Mouse (Mus musculus) neural tube, embryonic 12.5 days (tissue): ENCODE results near the gene Itga8. TPM values are rescaled to one million over a fixed set of nuclear protein-coding genes. Genes with fewer than 3 reads are reported as not detected.

Source experiments
- ATAC-seq: fragments of 200-750 bp; cut with Nextera tagmentation; 2 replicates; pipeline ENCODE4 v1.8.0; 2017; ENCODE audit warnings: low read depth, mild to moderate bottlenecking, moderate TSS enrichment, moderate library complexity; ENCODE audit not compliant: low FRiP score
- H3K27ac ChIP-seq: fragments of 300-500 bp; sonication (generic); 2 replicates; pipeline ENCODE4 v1.5.1; 2016
- H3K27me3 ChIP-seq: fragments of 300-500 bp; sonication (generic); replicated peaks from 2 replicates; pipeline ENCODE4 v1.6.1; 2016; ENCODE audit warnings: mild to moderate bottlenecking
- H3K36me3 ChIP-seq: fragments of 300-500 bp; sonication (generic); 2 replicates; pipeline ENCODE4 v1.6.1; 2016; ENCODE audit warnings: mild to moderate bottlenecking
- H3K4me1 ChIP-seq: fragments of 300-500 bp; sonication (generic); 2 replicates; pipeline ENCODE4 v1.6.1; 2016
- H3K4me2 ChIP-seq: fragments of 300-500 bp; sonication (generic); replicated peaks from 2 replicates; pipeline ENCODE4 v1.6.1; 2016; ENCODE audit warnings: mild to moderate bottlenecking
- H3K4me3 ChIP-seq: fragments of 300-500 bp; sonication (generic); 2 replicates; pipeline ENCODE4 v1.5.1; 2016
- H3K9ac ChIP-seq: fragments of 300-500 bp; sonication (generic); 2 replicates; pipeline ENCODE4 v1.6.1; 2016; ENCODE audit warnings: mild to moderate bottlenecking
- H3K9me3 ChIP-seq: fragments of 300-500 bp; sonication (generic); 2 replicates; pipeline ENCODE4 v1.6.1; 2016; ENCODE audit warnings: mild to moderate bottlenecking
- WGBS: fragments of 180-500 bp; shearing (Covaris S2); methylation state at CpG from one replicate; pipeline ENCODE4 v1.1.7; 2016; 5-methylcytosine and 5-hydroxymethylcytosine counted together
- polyA plus RNA-seq: library from polyadenylated mRNA; unstranded; fragments of >200 nt; fragmentation: Nextera tagmentation; extraction: Ambion mirVana; gene quantifications from 2 replicates; pipeline ENCODE4 v1.2.1, GENCODE M21; 2016

The Itga8 gene
- polyA plus RNA-seq, 1 experiment from 2014 or later = 4.1 TPM

DNA sequence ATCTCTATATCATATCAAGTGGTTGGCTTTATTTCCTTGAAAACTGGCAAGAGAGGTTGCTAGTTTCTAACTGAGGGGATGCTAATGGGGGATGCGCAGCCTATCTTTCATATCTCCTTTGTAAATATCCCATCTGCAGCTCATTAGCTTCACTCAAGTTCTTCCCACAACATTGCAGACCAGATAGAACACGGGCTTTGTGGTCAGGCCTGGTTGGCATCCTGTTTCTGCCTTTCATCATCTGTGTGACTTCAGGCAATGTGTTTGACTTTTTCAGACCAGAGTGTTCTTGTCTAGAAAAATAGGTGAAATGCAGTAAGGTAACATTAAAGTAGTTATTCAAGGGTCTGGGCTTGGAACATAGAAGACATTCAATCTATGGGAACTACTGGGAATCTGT, 121.1 kb downstream of the Itga8 start:
- Histone ChIP-seq H3K27me3 (no peaks in the 10 kb centered on the region), H3K4me1 (no peaks in the 10 kb centered on the region), H3K36me3 (no peaks in the 10 kb centered on the region), H3K27ac (no peak overlapping the region), H3K4me3 (no peak overlapping the region), H3K9ac (no peak overlapping the region), H3K4me2 (no peak overlapping the region), H3K9me3 (no peaks in the 10 kb centered on the region)
- WGBS = 87% methylated on average over 2 of the region's 2 CpGs
- no peak for ATAC-seq

DNA sequence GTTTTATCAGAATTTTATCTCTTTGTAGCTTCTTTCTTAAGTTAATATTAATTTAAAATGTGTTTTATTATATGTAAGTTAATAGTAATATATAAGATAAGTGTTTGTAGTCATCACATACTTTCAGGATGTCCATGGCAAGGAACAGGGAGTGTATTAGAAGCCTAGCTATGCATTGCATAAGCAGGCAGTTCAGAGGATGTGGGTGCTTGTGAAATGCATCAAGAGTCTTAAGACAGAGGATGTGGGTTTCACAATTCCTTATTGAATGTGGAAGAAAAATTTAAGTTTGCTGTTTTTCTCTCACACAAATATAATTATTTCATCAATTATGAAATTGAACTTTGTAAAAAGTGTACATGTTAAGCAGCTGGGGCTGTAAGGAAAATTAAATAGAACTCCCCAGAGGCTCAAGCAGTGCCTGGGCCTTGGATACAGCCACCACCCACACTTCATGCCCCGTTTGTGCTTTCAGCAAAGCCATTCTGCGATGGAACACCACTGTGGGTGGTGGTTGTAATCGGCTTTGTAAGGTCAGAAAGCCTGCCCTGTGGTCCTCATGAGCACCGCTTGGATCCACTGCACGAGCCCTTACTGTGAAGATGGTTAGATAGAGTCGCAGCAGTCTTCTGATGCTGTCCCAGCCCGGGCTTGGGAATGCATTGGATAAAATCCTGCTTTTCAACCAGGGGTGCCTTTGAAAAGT, 126.8 kb downstream of the Itga8 start:
- Histone ChIP-seq H3K4me1 (no peaks in the 10 kb centered on the region), H3K36me3 (no peaks in the 10 kb centered on the region), H3K4me2 (no peak overlapping the region), H3K4me3 (no peak overlapping the region), H3K27ac (no peak overlapping the region), H3K9me3 (no peaks in the 10 kb centered on the region), H3K9ac (no peak overlapping the region), H3K27me3 (no peaks in the 10 kb centered on the region)
- WGBS = 67% methylated on average over 7 of the region's 7 CpGs
- no peak for ATAC-seq

DNA sequence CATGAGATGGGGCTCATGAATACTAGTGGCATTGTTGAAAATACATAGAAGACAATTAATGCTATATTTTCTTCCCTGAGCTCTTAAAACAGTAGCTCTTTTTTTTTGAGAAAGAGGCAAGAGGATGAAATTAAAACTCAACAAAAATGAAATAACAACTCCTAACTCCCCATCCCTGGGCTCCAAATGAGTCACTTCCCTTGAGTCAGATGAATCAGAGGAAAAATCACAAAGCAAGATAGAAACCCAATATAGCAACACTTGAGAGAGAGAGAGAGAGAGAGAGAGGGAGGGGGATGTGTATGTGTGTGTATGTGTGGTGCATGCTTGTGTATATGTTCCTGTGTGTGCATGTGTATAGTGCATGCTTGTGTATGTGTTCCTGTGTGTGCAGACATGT, 131.5 kb downstream of the Itga8 start:
- H3K27ac ChIP-seq = no peak overlapping the region
- H3K9me3 ChIP-seq = no peaks in the 10 kb centered on the region
- H3K9ac ChIP-seq = no peak overlapping the region
- no peaks in the 10 kb centered on the region for H3K4me1 ChIP-seq
- no peak for ATAC-seq
- no peaks in the 10 kb centered on the region for H3K27me3 ChIP-seq
- no peaks in the 10 kb centered on the region for H3K36me3 ChIP-seq
- no peak overlapping the region for H3K4me2 ChIP-seq
- H3K4me3 ChIP-seq = no peak overlapping the region

DNA sequence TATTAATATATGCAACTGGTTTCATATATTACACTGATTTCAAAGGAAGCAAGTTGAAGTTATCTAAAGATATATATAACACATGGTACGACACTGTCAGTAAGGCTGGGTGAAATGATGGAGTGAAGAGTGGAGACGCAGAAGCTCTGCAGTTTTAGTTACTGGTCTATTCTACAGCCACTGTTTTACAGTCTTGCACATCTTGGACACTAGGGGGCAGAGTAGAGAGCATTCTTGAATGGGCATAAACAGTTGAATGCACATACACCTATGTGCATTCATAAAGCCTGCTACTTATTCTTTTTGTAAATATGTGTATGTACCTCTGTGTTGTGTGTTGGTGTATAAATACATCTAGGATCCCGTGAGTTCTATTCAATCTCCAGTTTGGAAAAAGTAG, 141.2 kb downstream of the Itga8 start:
- Histone ChIP-seq H3K9ac (no peak overlapping the region), H3K27ac (no peak overlapping the region), H3K36me3 (no peaks in the 10 kb centered on the region), H3K4me2 (no peak overlapping the region), H3K27me3 (no peaks in the 10 kb centered on the region), H3K9me3 (no peaks in the 10 kb centered on the region), H3K4me3 (no peak overlapping the region), H3K4me1 (peaks cover 2% of the 10 kb centered on the region; the same call in 1 of the 2 replicates)
- no peak for ATAC-seq
- 85% methylated on average over 3 of the region's 3 CpGs for WGBS

DNA sequence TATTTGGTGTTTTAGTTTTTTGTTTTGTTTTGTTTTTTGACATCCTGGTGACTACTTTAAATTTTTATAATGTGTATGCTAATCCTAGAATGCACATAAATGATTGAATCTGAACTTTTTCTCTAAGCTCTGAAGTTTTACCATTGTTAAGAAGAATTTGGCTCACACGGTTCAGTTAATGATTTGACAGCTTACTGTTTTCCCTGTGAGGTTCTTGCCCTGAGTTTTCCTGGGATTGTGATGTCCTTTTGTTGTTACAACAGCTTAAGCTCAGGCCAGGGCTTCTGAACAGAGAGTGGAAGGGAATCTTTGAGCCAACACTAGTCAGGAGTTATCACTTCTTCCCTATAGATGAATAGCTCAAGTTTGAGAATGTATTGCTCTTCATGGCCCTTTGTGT, 144.7 kb downstream of the Itga8 start:
- Histone ChIP-seq H3K27me3 (no peaks in the 10 kb centered on the region), H3K4me2 (no peak overlapping the region), H3K36me3 (no peaks in the 10 kb centered on the region), H3K27ac (no peak overlapping the region), H3K4me3 (no peak overlapping the region), H3K9ac (no peak overlapping the region), H3K9me3 (no peaks in the 10 kb centered on the region), H3K4me1 (peaks cover 2% of the 10 kb centered on the region; the same call in 1 of the 2 replicates)
- no peak for ATAC-seq
- WGBS = 49% methylated on average over 1 of the region's 1 CpGs

DNA sequence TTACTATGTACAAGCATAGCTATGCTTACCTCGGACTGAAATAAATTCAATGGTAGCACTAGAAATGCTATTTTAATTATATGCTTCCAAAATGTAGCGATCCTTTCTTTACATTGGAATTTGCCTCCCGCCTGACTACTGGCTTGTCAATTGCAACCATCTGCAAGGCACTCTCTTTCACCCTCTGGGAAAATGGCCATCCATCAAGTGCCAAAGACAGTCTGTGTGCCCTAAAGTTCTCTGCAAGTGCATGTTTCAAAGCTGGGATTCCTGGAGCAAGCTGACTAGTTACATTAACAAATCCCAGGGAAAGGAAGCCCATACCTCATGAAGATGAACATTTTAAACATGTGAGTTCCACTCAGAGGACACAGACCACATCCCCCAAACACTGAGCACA, 145.3 kb downstream of the Itga8 start:
- WGBS = 41% methylated on average over 3 of the region's 3 CpGs
- H3K4me1 ChIP-seq = peaks cover 2% of the 10 kb centered on the region; the same call in 1 of the 2 replicates
- no peak overlapping the region for H3K9ac ChIP-seq
- H3K4me3 ChIP-seq = no peak overlapping the region
- no peaks in the 10 kb centered on the region for H3K36me3 ChIP-seq
- H3K27me3 ChIP-seq = no peaks in the 10 kb centered on the region
- no peak for ATAC-seq
- H3K4me2 ChIP-seq = no peak overlapping the region
- no peaks in the 10 kb centered on the region for H3K9me3 ChIP-seq
- no peak overlapping the region for H3K27ac ChIP-seq

DNA sequence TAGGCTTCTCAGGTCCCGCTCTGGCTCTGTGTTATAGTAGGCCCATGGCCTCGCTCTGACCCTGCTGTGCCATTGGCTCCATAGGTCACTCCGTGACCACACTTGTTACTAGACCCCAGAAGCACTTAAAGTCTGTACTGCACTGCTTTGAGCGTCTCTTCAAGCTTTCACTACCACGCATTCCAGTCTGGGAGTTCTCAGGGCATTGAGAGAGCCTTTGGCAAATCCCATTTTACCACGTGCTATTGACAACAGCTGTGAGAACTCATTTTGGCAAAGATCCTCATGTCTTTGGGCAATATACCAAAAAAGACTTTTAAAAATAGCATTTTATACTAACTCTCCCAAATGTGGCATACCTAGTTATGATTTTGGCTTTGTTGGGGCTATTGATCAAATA, 147.0 kb downstream of the Itga8 start:
- H3K9ac ChIP-seq = no peak overlapping the region
- H3K4me3 ChIP-seq = no peak overlapping the region
- H3K27ac ChIP-seq = no peak overlapping the region
- H3K4me1 ChIP-seq = peaks cover 2% of the 10 kb centered on the region; the same call in 1 of the 2 replicates
- WGBS = 89% methylated on average over 6 of the region's 6 CpGs
- no peaks in the 10 kb centered on the region for H3K9me3 ChIP-seq
- H3K36me3 ChIP-seq = no peaks in the 10 kb centered on the region
- H3K27me3 ChIP-seq = no peaks in the 10 kb centered on the region
- no peak for ATAC-seq
- no peak overlapping the region for H3K4me2 ChIP-seq

DNA sequence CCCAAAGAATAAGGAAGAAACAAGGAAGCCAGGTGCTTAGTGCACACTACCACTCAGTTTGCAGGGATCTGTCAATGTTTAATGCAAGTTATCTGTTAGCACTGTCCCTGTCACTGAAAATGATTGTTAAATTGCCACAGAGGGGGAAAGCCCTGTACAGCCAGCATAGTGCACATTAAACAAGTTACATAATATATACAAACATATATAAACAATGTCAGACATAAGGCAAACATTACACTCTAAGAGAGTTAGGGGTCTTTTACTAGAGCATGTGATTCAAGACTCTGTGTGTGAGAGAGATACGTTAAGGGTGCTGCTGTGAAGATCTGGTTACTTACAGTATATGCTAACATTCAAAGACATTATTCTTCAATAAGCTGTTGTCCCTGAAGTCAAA, 148.2 kb downstream of the Itga8 start:
- WGBS = 89% methylated on average over 1 of the region's 1 CpGs
- Histone ChIP-seq H3K27me3 (no peaks in the 10 kb centered on the region), H3K4me2 (no peak overlapping the region), H3K4me1 (peaks cover 2% of the 10 kb centered on the region; the same call in 1 of the 2 replicates), H3K9me3 (no peaks in the 10 kb centered on the region), H3K36me3 (no peaks in the 10 kb centered on the region), H3K4me3 (no peak overlapping the region), H3K9ac (no peak overlapping the region), H3K27ac (no peak overlapping the region)
- no peak for ATAC-seq

DNA sequence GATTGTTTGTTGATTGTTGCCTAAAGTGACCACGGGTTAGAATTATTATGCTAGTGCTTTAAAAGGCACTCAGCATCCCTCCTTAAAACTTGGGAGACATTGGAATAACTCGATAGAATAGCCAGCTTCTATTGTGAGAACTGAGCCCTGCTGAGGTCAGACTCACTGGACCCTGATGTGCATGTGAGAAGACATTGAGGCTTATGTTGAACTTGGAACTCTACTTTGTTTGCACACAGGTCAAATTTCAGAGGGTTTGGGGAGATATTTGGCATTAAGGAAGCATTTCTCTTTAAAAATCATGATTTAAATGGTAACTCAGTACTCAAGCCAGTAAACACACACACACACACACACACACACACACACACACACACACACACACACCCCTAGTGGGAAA, 153.8 kb downstream of the Itga8 start:
- no peak for ATAC-seq
- no peaks in the 10 kb centered on the region for H3K9me3 ChIP-seq
- H3K36me3 ChIP-seq = no peaks in the 10 kb centered on the region
- H3K27me3 ChIP-seq = no peaks in the 10 kb centered on the region
- H3K9ac ChIP-seq = no peak overlapping the region
- H3K4me1 ChIP-seq = no peaks in the 10 kb centered on the region
- H3K4me3 ChIP-seq = no peak overlapping the region
- no peak overlapping the region for H3K4me2 ChIP-seq
- no peak overlapping the region for H3K27ac ChIP-seq
- 81% methylated on average over 2 of the region's 2 CpGs for WGBS

DNA sequence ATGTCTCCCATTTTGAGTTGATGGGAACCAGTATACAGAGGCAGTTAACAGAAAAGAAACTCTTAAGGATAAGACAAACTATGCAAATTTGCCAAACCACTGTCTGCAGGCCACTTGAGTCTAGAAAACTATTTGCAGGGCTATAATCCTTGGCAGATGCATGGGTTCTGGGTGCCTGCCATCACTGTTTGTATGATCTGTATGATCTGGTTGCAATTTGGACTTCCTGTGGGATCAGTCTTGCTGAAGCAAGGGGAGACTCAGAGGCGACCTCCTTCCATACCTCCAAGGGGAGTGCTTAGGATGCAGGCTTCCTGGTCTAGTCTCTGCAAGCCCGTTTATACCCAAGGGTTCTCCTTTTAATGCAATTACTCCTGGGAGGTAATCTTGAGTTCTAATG, 155.1 kb downstream of the Itga8 start:
- WGBS = 69% methylated on average over 2 of the region's 2 CpGs
- Histone ChIP-seq H3K36me3 (no peaks in the 10 kb centered on the region), H3K27me3 (no peaks in the 10 kb centered on the region), H3K27ac (no peak overlapping the region), H3K9ac (no peak overlapping the region), H3K9me3 (no peaks in the 10 kb centered on the region), H3K4me1 (no peaks in the 10 kb centered on the region), H3K4me2 (no peak overlapping the region), H3K4me3 (no peak overlapping the region)
- no peak for ATAC-seq

DNA sequence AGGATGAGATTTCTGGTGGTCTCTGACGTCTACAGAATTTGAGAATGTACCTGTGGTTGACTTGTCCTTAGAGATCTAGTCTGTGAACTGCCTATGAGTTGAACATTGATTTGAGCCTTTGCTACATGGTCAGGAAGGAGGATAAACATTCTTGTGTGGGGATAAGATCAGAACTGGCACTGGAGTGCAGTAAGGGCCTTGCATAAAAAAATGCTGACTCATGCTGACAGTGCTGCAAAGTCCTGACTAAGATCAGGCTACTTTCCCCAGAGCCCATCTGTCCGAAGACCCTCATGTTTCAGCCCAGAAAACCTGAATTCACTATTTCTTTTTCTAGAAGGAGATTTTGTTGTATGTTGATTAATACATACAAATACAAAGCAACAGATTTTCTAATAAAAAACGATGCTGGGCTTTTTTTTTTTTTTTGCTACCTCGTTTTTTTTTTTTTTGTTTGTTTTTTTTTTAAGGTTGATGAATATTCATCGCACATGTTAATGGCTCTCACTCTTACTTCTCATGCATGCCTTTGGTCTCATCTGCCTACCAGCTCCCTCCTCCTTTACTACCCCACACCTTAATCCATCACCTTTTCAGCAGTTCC, 162.9 kb downstream of the Itga8 start:
- Histone ChIP-seq H3K4me2 (no peak overlapping the region), H3K9me3 (no peaks in the 10 kb centered on the region), H3K4me3 (no peak overlapping the region), H3K36me3 (no peaks in the 10 kb centered on the region), H3K9ac (no peak overlapping the region), H3K27me3 (no peaks in the 10 kb centered on the region), H3K4me1 (no peaks in the 10 kb centered on the region), H3K27ac (no peak overlapping the region)
- ATAC-seq = no peak
- 88% methylated on average over 5 of the region's 5 CpGs for WGBS

DNA sequence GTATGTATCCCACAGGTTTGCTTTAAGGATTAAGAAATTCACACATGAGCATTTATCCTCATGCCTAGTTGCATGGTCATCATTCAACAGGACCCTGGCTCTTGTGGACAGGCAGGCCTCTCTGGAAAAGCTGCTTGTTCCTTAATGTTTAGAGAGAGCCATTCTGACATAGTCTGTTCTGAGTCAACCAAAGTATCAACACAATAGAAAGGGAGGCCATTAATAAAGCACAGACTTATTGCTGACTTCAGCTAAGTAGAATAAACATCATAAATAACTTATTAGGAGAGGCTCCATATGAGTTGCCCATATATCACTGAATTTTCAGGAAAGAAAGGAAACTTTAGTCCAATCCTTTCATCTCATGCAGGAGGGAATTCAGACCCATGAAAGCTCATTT, 175.1 kb downstream of the Itga8 start:
- no peaks in the 10 kb centered on the region for H3K27me3 ChIP-seq
- no peak overlapping the region for H3K9ac ChIP-seq
- no peak overlapping the region for H3K4me2 ChIP-seq
- H3K9me3 ChIP-seq = no peaks in the 10 kb centered on the region
- no peaks in the 10 kb centered on the region for H3K4me1 ChIP-seq
- no peak overlapping the region for H3K27ac ChIP-seq
- no peak overlapping the region for H3K4me3 ChIP-seq
- no peaks in the 10 kb centered on the region for H3K36me3 ChIP-seq
- no peak for ATAC-seq

DNA sequence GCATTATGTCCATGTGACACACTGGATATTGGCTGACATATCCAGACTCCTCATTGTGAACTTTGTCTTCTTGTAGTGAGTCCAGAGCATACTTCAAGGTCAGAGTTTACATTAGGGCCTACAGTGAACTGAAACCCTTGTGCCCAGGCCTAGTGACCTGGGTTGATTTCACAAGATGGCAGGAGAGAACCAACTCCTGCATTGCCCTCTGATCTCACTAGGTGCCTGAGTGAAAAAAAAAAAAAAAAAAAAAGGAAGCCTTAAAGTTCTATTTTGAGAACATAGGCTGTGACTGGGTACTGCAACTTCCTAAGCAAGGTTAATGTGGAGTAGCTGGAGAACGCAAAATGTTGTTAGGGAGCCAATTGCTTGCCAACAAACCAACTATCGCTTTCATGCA, 186.2 kb downstream of the Itga8 start:
- Histone ChIP-seq H3K36me3 (no peaks in the 10 kb centered on the region), H3K27me3 (no peaks in the 10 kb centered on the region), H3K9me3 (no peaks in the 10 kb centered on the region), H3K9ac (no peak overlapping the region), H3K4me2 (no peak overlapping the region), H3K4me3 (no peak overlapping the region), H3K4me1 (no peaks in the 10 kb centered on the region), H3K27ac (no peak overlapping the region)
- 92% methylated on average over 2 of the region's 2 CpGs for WGBS
- ATAC-seq = no peak
